Mouse (Mus musculus) G1E (cell line): ENCODE measurements at regions not wholly inside any gene's neighbourhood (a gene's known extent, or its start where the extent isn't known, plus 50 kb on each side); places are given as distances from the start of the nearest gene placed in this dataset.

Experiments used
- ATAC-seq: 2 replicates; pipeline ENCODE4 v1.8.0; 2016; ENCODE audit warnings: mild to moderate bottlenecking; ENCODE audit not compliant: insufficient number of reproducible peaks, poor library complexity, low FRiP score, severe bottlenecking; ENCODE audit errors: extremely low read depth
- DNase-seq: peaks from one replicate; pipeline ENCODE4 v3.0.0; 2012; ENCODE audit warnings: low spot score
- H3K27me3 ChIP-seq: 2 replicates; pipeline ENCODE4 v1.6.1; 2012; ENCODE audit warnings: mild to moderate bottlenecking, low read length, inconsistent platforms; ENCODE audit not compliant: insufficient read depth
- H3K36me3 ChIP-seq: replicated peaks from 2 replicates; pipeline ENCODE3; 2012; ENCODE audit warnings: mild to moderate bottlenecking, inconsistent platforms
- H3K4me1 ChIP-seq: 2 replicates; pipeline ENCODE4 v1.6.1; 2012; ENCODE audit warnings: low read depth, low read length, inconsistent platforms, mixed read lengths; ENCODE audit not compliant: insufficient read depth
- H3K4me3 ChIP-seq: 2 replicates; pipeline ENCODE4 v1.5.1; 2012; ENCODE audit warnings: low read depth, mild to moderate bottlenecking, inconsistent platforms, low read length, moderate library complexity, mixed read lengths
- H3K9me3 ChIP-seq: replicated peaks from 2 replicates; pipeline ENCODE4 v1.6.1; 2012; ENCODE audit warnings: inconsistent platforms
- CTCF ChIP-seq: IDR thresholded peaks from 2 replicates; pipeline ENCODE4 v1.5.1; 2012; ENCODE audit warnings: low read depth, low read length, inconsistent platforms, mixed read lengths
- GATA1 ChIP-seq: IDR thresholded peaks from 2 replicates; pipeline ENCODE4 v1.6.1; 2012; ENCODE audit warnings: borderline replicate concordance, low read length, inconsistent platforms, mixed read lengths
- GATA2 ChIP-seq: IDR thresholded peaks from 2 replicates; pipeline ENCODE4 v1.6.1; 2012; ENCODE audit warnings: low read depth, low read length, inconsistent platforms, borderline replicate concordance
- POLR2AphosphoS5 ChIP-seq: IDR thresholded peaks from 2 replicates; pipeline ENCODE4 v1.6.1; 2012; ENCODE audit warnings: low read depth, low read length, inconsistent platforms; ENCODE audit not compliant: insufficient replicate concordance
- TAL1 ChIP-seq: conservative IDR thresholded peaks from 2 replicates; pipeline ENCODE4 v1.6.1; 2012; ENCODE audit warnings: low read depth, low read length, inconsistent platforms, mixed read lengths

DNA sequence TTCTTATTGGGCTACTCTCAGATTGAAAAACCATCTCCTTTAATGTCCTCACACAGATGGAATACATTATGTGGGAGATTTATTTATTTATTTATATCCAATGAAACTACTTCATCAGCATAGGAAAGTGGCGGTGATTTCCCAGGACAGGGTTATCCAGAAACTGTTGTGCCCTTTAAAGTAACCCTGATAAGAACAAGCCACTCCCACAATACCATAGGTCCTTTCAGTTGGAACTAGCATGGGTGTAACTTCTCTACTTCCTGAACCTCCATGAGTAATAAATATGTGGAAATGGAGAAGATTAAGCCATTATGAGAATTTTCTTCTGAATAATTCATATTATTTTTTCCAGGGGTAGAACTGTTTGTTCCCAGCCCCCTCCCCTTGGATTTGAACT, 52.7 kb upstream of the Jag1 start:
- TF ChIP-seq GATA1 (no peak), POLR2AphosphoS5 (no peak), GATA2 (no peak), CTCF (no peak), TAL1 (no peak)
- ATAC-seq (no peak), DNase-seq (no peak)
- no peak overlapping the region for H3K4me3 ChIP-seq
- H3K9me3 ChIP-seq, result peaks cover 14% of the 10 kb centered on the region
- H3K27me3 ChIP-seq, result no peaks in the 10 kb centered on the region
- no peaks in the 10 kb centered on the region for H3K36me3 ChIP-seq
- H3K4me1 ChIP-seq, result no peaks in the 10 kb centered on the region

DNA sequence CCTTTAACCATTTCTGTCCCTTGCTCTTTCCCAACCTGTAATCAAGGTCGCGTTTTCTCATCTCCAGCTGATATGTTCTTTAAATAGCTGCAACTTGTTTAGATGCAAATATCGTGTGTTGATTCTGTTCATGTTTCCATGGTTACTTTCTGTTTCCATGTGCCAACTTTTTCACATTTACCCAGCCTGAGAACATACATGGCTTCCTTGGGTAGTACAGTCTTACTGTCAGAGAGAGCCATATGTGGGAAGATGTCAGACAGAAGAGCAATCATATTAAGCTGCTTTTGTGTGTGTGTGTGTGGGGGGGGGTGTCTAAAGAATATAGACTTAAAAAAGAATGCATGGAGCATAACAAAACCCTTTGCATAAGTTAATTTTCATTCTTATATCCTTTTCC, 52.2 kb upstream of the Jag1 start:
- ATAC-seq, result no peak

More for the DNA sequence above, 52.2 kb upstream of the Jag1 start:
- H3K4me3 ChIP-seq, result no peak overlapping the region
- TF ChIP-seq GATA1, result no peak
- TF ChIP-seq CTCF, result no peak
- DNase-seq, result no peak
- no peaks in the 10 kb centered on the region for H3K4me1 ChIP-seq
- peaks cover 10% of the 10 kb centered on the region for H3K9me3 ChIP-seq
- H3K27me3 ChIP-seq, result no peaks in the 10 kb centered on the region
- no peaks in the 10 kb centered on the region for H3K36me3 ChIP-seq
